Mouse (Mus musculus) erythroblast, embryonic 14.5 days (primary cell): Measurements from ENCODE around the gene Fgfr2.

Source experiments
- GATA1 ChIP-seq: IDR thresholded peaks from 2 replicates; pipeline ENCODE4 v1.6.1; 2012; ENCODE audit warnings: low read length, inconsistent platforms, mixed read lengths
- TAL1 ChIP-seq: IDR thresholded peaks from 3 replicates; pipeline ENCODE4 v1.6.1; 2012; ENCODE audit warnings: low read length, inconsistent platforms, mixed read lengths

- TF ChIP-seq GATA1, result no peak
- no peak for TF ChIP-seq TAL1
These were observed 1172.0 kb downstream of the Fgfr2 start for GRCm38 (mm10) chr7:131951131-131951530.
